Mouse (Mus musculus): ENCODE measurements at regions not wholly inside any gene's neighbourhood (a gene's known extent, or its start where the extent isn't known, plus 50 kb on each side); places are given as distances from the start of the nearest gene placed in this dataset.

- Histone ChIP-seq H3K27me3 (ENCODE audit: control insufficient read depth, insufficient read depth, low read length) (no peaks in the 10 kb centered on the region), H3K4me3 (ENCODE audit: low read length) (no peak overlapping the region), H3K9ac (ENCODE audit: low read depth, low read length) (no peak overlapping the region), H3K9me3 (ENCODE audit: control insufficient read depth, low read length) (no peaks in the 10 kb centered on the region), H3K4me1 (ENCODE audit: control insufficient read depth, insufficient read depth, low read length) (no peaks in the 10 kb centered on the region), H3K27ac (ENCODE audit: low read depth, low read length) (no peak overlapping the region), H3K36me3 (ENCODE audit: control insufficient read depth, insufficient read depth, low read length) (no peaks in the 10 kb centered on the region), H3K4me2 (replicated peaks; ENCODE audit: low read depth, low read length) (no peak overlapping the region)
- WGBS, result 77% methylated on average over 6 of the region's 6 CpGs
- ATAC-seq (ENCODE audit: low FRiP score, low TSS enrichment), result no peak
These were observed 64.9 kb upstream of the Kcnj16 start for GRCm38 (mm10) chr11:110902918-110903317.
